Mouse (Mus musculus): ENCODE measurements around the gene Il11.

DNA sequence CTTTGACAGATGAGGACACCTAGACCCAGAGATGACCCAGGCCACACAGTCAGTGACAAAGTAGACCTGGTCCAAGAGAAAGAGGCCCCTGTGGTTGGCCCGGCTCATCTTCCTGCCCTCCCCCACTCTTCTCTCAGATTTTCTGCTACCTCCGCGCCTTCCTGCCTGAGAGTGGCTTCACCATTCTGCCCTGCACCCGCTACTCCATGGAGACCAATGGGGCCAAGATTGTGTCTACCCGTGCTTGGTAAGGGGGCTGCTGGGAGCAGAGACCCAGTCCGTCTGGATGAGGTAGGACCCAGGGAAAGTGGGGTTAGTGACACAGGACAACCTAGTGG is 40.2 kb downstream of the Il11 start:
- no peak for TF ChIP-seq CTCF (IDR thresholded peaks at IDR 0.05; ENCODE audit: low read depth)
- no peak for TF ChIP-seq EP300 (IDR thresholded peaks at IDR 0.05; ENCODE audit: low read depth)
